Mouse (Mus musculus) spleen, adult 2 months (tissue): Measurements from ENCODE around the gene Brms1. TPM values are rescaled to one million over a fixed set of nuclear protein-coding genes. Genes with fewer than 3 reads are reported as not detected.

Experiments used
- DNase-seq, 2 experiments: peaks; one replicate each; pipeline versions ENCODE4 v3.0.0 to v3.0.0-alpha.2; 2012 to 2021; ENCODE audit warnings: low spot score in 2 of 2, low read depth in 1 of 2
- H3K27ac ChIP-seq: fragments of 200-500 bp; 2 replicates; pipeline ENCODE4 v1.5.1; 2012; ENCODE audit warnings: low read length, inconsistent platforms; ENCODE audit not compliant: insufficient read depth
- H3K27me3 ChIP-seq: fragments of 200-500 bp; 2 replicates; pipeline ENCODE4 v1.6.1; 2012; ENCODE audit warnings: mild to moderate bottlenecking, moderate library complexity, low read length, inconsistent platforms; ENCODE audit not compliant: control insufficient read depth, insufficient read depth
- H3K36me3 ChIP-seq: fragments of 200-500 bp; 2 replicates; pipeline ENCODE4 v1.6.1; 2012; ENCODE audit warnings: mild to moderate bottlenecking, low read length, inconsistent platforms; ENCODE audit not compliant: control insufficient read depth, insufficient read depth
- H3K4me1 ChIP-seq: fragments of 200-500 bp; 2 replicates; pipeline ENCODE4 v1.6.1; 2011; ENCODE audit warnings: inconsistent platforms; ENCODE audit not compliant: control insufficient read depth, insufficient read depth, insufficient read length
- H3K4me3 ChIP-seq: fragments of 200-500 bp; 2 replicates; pipeline ENCODE4 v1.5.1; 2011; ENCODE audit warnings: mild to moderate bottlenecking, inconsistent platforms; ENCODE audit not compliant: insufficient read depth, insufficient read length; ENCODE audit errors: extremely low read depth
- CTCF ChIP-seq: fragments of 200-500 bp; IDR thresholded peaks from 2 replicates; pipeline ENCODE4 v1.5.1; 2011; ENCODE audit warnings: mild to moderate bottlenecking, inconsistent platforms; ENCODE audit not compliant: insufficient read depth, insufficient read length, insufficient replicate concordance; ENCODE audit errors: extremely low read depth
- POLR2A ChIP-seq: fragments of 200-500 bp; IDR thresholded peaks from 2 replicates; pipeline ENCODE4 v1.6.1; 2011; ENCODE audit warnings: low read depth, low read length, inconsistent platforms
- WGBS: fragments of 180-500 bp; shearing (Covaris S2); methylation state at CpG from one replicate; pipeline ENCODE4 v1.1.7; 2018; 5-methylcytosine and 5-hydroxymethylcytosine counted together
- polyA plus RNA-seq: library from polyadenylated mRNA; depleted of rRNA; stranded (reverse); fragments of >200 nt; gene quantifications from 2 replicates; pipeline ENCODE4 v1.2.3, GENCODE M21; 2012

Brms1 gene
- polyA plus RNA-seq, 1 experiment: 35.8 TPM

DNA sequence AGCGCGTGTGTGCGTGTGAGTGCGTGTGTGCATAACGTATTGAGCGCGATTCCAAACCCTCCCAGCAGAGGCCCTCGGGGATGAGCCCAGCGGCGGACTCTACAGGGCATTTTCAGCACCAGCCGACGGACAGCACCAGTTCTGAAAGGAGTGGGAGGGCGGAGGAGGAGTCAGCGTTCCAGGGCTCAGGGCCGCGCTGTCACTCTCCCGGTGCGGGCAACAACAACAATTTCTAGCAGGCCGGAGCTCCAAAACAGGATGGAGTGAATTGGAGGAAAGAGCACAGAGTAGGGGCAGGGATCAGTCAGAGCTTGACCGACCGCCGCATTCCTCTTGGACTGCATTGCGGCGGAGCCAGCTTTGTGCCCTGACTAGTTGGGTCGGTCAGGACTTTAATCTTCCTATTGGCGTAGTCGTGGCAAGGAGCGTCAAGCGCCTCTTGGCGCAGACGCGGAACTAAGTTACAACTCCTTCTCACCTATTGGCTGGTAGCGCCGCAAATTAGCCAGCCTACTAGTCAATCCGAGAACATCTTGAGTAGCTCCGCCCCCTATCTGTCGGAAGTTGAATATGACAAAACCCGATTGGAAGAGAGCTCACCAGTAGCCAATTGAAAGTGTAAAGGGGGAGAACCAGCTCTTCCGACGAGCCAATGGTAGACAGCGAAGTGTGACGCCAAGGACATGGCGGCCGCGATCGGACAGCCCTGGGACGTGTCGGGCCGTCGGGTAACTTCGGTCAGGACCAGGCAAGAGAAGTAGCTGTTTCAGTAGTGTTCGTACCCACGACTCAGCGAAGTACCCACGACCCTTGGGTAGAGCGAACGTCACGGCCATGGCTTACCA, 47.0 kb downstream of the Brms1 start, which contains the start of gene Yif1a:
TSS of gene Yif1a (plus strand) at position 655 of the 845 bp plus-strand sequence.
- TF ChIP-seq POLR2A: peak; percentile 65; the same call in 1 of the 2 replicates
- no peak for TF ChIP-seq CTCF
- DNase-seq: peak; percentile 90 to 99
- Histone ChIP-seq H3K4me3 (peak within 1 kb of the TSS; percentile 89), H3K4me1 (peaks cover 10% of the 10 kb centered on the region), H3K36me3 (peaks cover 7% of the 10 kb centered on the region), H3K27me3 (peaks cover 10% of the 10 kb centered on the region), H3K27ac (peak within 1 kb of the TSS; percentile 72)
- WGBS: under 1% methylated on average over 58 of the region's 58 CpGs

DNA sequence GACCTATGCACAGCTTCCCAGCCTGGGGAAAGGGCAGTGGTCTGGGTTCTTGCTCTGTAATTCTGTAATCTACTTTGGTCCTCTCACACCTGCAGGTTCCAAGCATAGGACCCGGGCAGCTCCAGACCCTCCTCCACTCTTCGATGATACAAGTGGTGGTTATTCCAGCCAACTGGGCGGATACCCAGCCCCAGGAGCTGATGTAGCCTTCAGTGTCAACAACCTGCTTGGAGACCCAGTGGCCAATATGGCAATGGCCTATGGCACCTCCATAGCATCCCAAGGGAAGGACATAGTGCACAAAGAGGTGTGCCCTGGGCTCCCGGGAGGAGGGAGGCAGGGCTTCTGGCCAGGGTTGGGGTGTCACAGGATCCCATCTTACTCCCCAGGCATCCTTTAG, 48.2 kb downstream of the Brms1 start:
- H3K27ac ChIP-seq: no peak overlapping the region
- peaks cover 10% of the 10 kb centered on the region for H3K27me3 ChIP-seq
- H3K4me1 ChIP-seq: peaks cover 10% of the 10 kb centered on the region
- no peak for DNase-seq
- 92% methylated on average over 4 of the region's 4 CpGs for WGBS
- TF ChIP-seq CTCF: no peak
- TF ChIP-seq POLR2A: no peak
- no peak overlapping the region for H3K4me3 ChIP-seq
- H3K36me3 ChIP-seq: peaks cover 7% of the 10 kb centered on the region

DNA sequence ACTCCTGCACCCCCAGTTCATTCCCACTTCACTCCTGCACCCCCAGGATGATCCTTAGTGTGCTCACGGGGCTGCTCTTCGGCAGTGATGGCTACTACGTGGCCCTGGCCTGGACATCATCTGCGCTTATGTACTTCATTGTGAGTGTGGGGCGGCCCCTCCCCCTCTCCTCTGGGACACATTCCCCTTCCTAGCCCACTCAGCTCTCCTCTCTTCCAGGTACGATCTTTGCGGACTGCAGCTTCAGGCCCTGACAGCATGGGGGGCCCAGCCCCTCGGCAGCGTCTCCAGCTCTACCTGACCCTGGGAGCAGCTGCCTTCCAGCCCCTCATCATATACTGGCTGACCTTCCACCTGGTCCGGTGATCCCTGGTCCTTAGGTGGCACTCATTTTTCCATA, 50.9 kb downstream of the Brms1 start:
- no peak for TF ChIP-seq CTCF
- no peak for TF ChIP-seq POLR2A
- Histone ChIP-seq H3K27me3 (no peaks in the 10 kb centered on the region), H3K36me3 (peaks cover 7% of the 10 kb centered on the region), H3K4me3 (no peak overlapping the region), H3K27ac (no peak overlapping the region), H3K4me1 (peaks cover 4% of the 10 kb centered on the region; the same call in 1 of the 2 replicates)
- no peak for DNase-seq
- 96% methylated on average over 10 of the region's 10 CpGs for WGBS

DNA sequence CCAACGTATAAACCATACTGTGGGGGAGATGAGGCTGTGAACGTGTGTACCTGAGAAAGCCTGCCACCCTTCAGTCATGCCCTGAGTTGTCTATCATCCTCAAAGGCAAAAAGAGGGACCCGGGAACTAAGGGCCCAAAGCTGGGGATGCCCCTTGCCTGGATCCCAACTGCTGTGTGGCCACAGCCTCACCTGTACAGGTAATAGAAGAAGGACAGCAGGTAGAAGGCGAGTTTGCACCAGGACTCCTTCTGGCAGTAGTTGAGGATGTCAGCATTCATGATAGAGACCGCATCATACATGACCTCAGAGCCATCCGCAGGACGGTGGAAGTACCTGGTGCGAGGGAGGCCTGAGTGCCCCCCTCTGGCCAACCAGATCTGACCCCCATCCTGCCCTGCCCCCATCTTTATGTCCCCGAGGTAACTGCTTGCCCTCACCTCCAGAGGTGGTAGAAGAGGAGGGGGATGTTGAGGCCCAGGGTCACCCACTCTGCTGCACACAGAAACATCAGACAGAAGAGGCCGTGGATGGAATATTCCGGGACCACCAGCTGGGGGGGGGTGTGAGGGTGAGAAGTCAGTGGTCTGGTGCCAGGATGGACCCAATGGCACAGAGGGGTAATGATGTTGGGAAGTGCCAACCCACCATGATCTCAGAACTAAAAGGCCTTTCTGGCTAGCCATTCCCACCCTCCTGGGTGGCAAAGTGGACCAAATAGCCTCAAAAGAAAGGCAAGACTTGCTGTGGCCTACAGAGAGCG, 52.5 kb downstream of the Brms1 start:
- Histone ChIP-seq H3K36me3 (peaks cover 7% of the 10 kb centered on the region), H3K4me3 (no peak overlapping the region), H3K4me1 (peaks cover 7% of the 10 kb centered on the region), H3K27me3 (peaks cover 4% of the 10 kb centered on the region), H3K27ac (no peak overlapping the region)
- 79% methylated on average over 12 of the region's 12 CpGs for WGBS
- TF ChIP-seq POLR2A: no peak
- no peak for DNase-seq

DNA sequence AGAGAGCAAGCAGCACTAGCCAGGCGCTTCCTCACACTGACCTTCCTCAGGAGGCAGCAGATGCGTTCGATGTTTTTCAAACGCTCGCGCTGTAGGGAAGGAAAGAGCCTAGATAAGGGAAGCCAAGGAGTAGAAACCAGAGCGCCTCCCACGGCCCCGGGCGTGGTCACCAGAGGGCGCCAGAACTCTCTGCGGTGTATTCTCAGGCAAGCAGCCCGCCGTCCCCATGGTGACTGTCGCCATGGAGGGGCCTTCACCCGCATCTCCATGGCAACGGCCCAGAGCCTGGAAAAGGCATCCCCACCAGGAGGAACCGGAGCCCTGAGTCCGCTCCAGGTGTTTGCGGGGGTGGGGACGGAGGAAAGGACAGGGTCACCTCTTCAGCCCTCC, 53.1 kb downstream of the Brms1 start:
- 1% methylated on average over 21 of the region's 21 CpGs for WGBS
- H3K27me3 ChIP-seq: peaks cover 4% of the 10 kb centered on the region
- H3K4me3 ChIP-seq: no peak overlapping the region
- no peak overlapping the region for H3K27ac ChIP-seq
- TF ChIP-seq CTCF (peak; percentile 95), POLR2A (no peak)
- H3K36me3 ChIP-seq: peaks cover 7% of the 10 kb centered on the region
- peaks cover 8% of the 10 kb centered on the region for H3K4me1 ChIP-seq
- peak; percentile 58 to 82 for DNase-seq

DNA sequence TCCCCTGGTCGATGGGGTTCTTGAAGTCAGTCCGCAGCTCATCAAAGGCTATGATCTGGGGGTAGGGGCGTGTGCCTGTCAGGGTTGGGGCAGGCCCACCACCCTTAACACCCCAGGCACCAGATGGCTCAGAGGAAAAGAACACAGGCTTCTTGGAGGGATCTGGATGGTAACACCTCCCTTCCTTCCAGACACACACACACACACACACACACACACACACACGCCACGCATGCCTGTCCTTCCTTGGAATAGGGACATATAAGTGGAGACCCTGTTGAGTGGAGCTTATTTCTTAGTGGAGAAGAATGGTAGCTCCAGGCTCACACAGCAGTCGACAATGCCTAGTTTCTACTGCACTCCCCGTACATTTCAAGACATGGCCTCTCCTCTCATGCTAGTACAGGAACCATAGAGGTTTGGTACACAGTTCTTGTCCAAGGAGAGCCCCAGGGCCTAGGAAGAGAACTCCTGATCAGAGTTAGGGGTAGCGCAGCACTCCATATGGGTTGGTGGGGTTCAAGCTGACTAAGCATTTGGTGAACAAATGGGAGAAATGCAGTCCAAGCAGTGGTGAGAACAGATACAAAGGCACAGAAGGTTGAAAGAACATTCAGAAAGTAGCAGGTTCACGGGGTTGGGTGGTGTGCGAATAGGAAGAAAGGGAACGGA, 53.7 kb downstream of the Brms1 start:
- Histone ChIP-seq H3K27ac (no peak overlapping the region), H3K4me1 (peaks cover 8% of the 10 kb centered on the region), H3K36me3 (peaks cover 11% of the 10 kb centered on the region), H3K4me3 (no peak overlapping the region), H3K27me3 (peaks cover 4% of the 10 kb centered on the region)
- WGBS: 52% methylated on average over 11 of the region's 11 CpGs
- TF ChIP-seq CTCF (no peak), POLR2A (no peak)
- no peak for DNase-seq
